Mouse (Mus musculus) midbrain, embryonic 14.5 days (tissue): ENCODE data around the gene Tnfrsf26. TPM values are rescaled to one million over a fixed set of nuclear protein-coding genes. Genes with fewer than 3 reads are reported as not detected.

Experiments used
- ATAC-seq: fragments of 200-750 bp; cut with Nextera tagmentation; 2 replicates; pipeline ENCODE4 v1.8.0; 2017; ENCODE audit warnings: moderate number of reproducible peaks, moderate library complexity; ENCODE audit not compliant: low FRiP score, low TSS enrichment
- DNase-seq: peaks from one replicate; pipeline ENCODE4 v3.0.0-alpha.2; 2015
- H3K27ac ChIP-seq: fragments of 300-500 bp; sonication (generic); replicated peaks from 2 replicates; pipeline ENCODE4 v1.5.1; 2014; ENCODE audit warnings: mild to moderate bottlenecking, low read depth, low read length, moderate library complexity
- H3K27me3 ChIP-seq: fragments of 300-500 bp; sonication (generic); 2 replicates; pipeline ENCODE4 v1.6.1; 2014; ENCODE audit warnings: low read length, control low read depth, mixed read lengths; ENCODE audit not compliant: control insufficient read depth, insufficient read depth
- H3K36me3 ChIP-seq: fragments of 300-500 bp; sonication (generic); 2 replicates; pipeline ENCODE4 v1.6.1; 2014; ENCODE audit warnings: low read length, control low read depth; ENCODE audit not compliant: control insufficient read depth, insufficient read depth
- H3K4me1 ChIP-seq: fragments of 300-500 bp; sonication (generic); 2 replicates; pipeline ENCODE4 v1.6.1; 2014; ENCODE audit warnings: mild to moderate bottlenecking, antibody characterized with exemption, low read length, control low read depth; ENCODE audit not compliant: control insufficient read depth, insufficient read depth
- H3K4me2 ChIP-seq: fragments of 300-500 bp; sonication (generic); 2 replicates; pipeline ENCODE4 v1.6.1; 2014; ENCODE audit warnings: mild to moderate bottlenecking, low read length, moderate library complexity
- H3K4me3 ChIP-seq: fragments of 300-500 bp; sonication (generic); replicated peaks from 2 replicates; pipeline ENCODE4 v1.5.1; 2014; ENCODE audit warnings: low read depth, low read length
- H3K9ac ChIP-seq: fragments of 300-500 bp; sonication (generic); replicated peaks from 2 replicates; pipeline ENCODE4 v1.6.1; 2014; ENCODE audit warnings: mild to moderate bottlenecking, low read length, moderate library complexity
- H3K9me3 ChIP-seq: fragments of 300-500 bp; sonication (generic); 2 replicates; pipeline ENCODE4 v1.6.1; 2016; ENCODE audit warnings: low read length, control low read depth, mixed read lengths; ENCODE audit not compliant: control insufficient read depth
- WGBS: fragments of 180-500 bp; shearing (Covaris S2); extraction: QIAGEN DNeasy Blood & Tissue Kit; methylation state at CpG from one replicate; pipeline ENCODE4 v1.1.7; 2014; 5-methylcytosine and 5-hydroxymethylcytosine counted together
- microRNA-seq: library from miRNA; unstranded; fragments of <30 nt; microRNA quantifications from one replicate; pipeline ENCODE4, GENCODE M21; 2016
- polyA plus RNA-seq: library from polyadenylated mRNA; unstranded; fragments of >200 nt; fragmentation: Nextera tagmentation; extraction: Ambion mirVana; gene quantifications from 2 replicates; pipeline ENCODE4 v1.2.1, GENCODE M21; 2014

The Tnfrsf26 gene
- polyA plus RNA-seq, 1 experiment from 2014 or later, result 0.21 TPM

DNA sequence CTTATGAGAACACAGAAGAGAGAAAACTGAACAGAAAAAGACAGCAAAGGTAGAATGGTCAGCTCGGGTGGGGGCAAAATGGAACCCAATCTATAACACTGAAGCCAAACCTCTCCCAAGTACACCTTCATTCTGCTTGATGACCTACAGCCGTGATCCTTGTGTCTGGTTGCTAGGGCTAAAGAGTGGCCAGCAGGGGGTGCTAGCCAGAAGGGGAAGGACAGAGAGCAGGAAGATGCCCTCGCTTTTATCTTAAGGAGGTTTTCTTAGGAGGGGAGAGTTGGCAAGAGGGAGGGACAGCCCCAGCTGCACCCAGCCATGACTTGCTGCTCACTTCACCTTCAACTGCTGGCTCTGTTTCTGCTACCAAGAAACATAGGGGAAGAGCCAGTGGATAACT is 44.6 kb downstream of the Tnfrsf26 start:
- Histone ChIP-seq H3K9ac (no peak overlapping the region), H3K9me3 (no peaks in the 10 kb centered on the region), H3K36me3 (peaks cover 86% of the 10 kb centered on the region), H3K27ac (no peak overlapping the region), H3K4me1 (no peaks in the 10 kb centered on the region), H3K4me3 (no peak overlapping the region), H3K27me3 (no peaks in the 10 kb centered on the region), H3K4me2 (no peak overlapping the region)
- peak; percentile 80 for DNase-seq
- 40% methylated on average over 3 of the region's 3 CpGs for WGBS
- ATAC-seq, result no peak

DNA sequence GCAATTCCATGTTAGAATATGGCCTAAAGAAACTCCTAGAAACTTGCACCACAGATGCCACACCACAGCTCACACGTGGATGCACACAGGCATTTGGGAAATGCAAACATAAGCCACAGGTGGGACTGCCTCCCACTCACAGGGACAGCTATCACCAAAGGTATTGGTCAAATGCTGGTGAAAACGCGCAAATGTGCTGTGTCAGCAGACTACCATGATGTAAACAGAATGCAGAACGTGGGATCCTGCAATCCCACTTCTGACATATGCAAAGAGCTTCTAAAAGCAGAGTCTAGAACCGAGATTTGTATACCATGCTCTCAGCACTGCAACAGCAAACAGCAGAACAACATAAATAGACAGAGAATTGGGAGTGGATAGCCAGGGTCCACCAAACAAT is 45.5 kb downstream of the Tnfrsf26 start:
- H3K27me3 ChIP-seq, result no peaks in the 10 kb centered on the region
- WGBS, result 92% methylated on average over 5 of the region's 5 CpGs
- H3K4me2 ChIP-seq, result no peak overlapping the region
- no peak overlapping the region for H3K9ac ChIP-seq
- peaks cover 86% of the 10 kb centered on the region for H3K36me3 ChIP-seq
- DNase-seq (no peak), ATAC-seq (no peak)
- no peaks in the 10 kb centered on the region for H3K9me3 ChIP-seq
- no peak overlapping the region for H3K4me3 ChIP-seq
- H3K27ac ChIP-seq, result no peak overlapping the region
- H3K4me1 ChIP-seq, result no peaks in the 10 kb centered on the region

DNA sequence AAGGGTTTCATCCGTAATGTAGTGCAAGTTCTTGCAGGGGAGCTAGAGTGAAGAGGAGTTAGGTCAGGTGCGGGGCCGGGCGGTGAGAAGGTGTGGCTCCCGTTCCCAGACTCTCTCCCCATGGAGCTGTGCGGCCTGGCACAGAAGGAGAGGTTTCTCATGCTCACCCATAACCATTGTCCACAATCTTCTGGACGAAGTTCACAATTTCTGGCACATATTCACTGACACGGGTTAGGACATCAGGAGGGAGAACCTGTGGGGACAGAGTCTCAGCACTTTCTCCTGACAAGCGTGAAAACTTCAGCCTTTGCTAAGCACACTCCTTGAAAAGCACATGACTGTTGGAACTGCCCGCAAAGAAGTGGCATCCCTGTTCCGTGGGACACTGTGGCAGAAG is 52.8 kb downstream of the Tnfrsf26 start:
- no peak overlapping the region for H3K4me2 ChIP-seq
- H3K9ac ChIP-seq, result no peak overlapping the region
- DNase-seq (no peak), ATAC-seq (no peak)
- H3K4me1 ChIP-seq, result no peaks in the 10 kb centered on the region
- peaks cover 96% of the 10 kb centered on the region for H3K36me3 ChIP-seq
- H3K4me3 ChIP-seq, result no peak overlapping the region
- 94% methylated on average over 11 of the region's 11 CpGs for WGBS
- no peaks in the 10 kb centered on the region for H3K27me3 ChIP-seq
- no peaks in the 10 kb centered on the region for H3K9me3 ChIP-seq
- no peak overlapping the region for H3K27ac ChIP-seq

DNA sequence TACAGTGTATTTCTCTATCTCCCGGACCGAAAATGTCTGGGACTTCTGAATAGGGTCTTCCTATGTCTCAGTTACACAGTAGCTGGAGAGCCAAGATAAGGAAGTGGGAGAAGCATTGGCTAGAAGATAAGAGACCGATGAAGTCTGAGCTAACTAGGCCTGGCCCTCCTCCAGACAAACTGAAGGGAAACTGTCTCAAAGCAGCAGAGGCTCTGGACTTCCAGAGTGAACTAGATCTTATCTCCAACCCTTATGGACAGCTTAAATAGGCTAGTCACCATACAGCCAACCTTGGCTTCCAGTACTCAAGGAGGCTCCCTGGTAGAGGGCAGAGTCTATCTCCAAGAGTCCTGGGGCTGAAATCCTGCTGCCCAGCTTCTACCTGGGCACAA is 62.9 kb downstream of the Tnfrsf26 start:
- DNase-seq (no peak), ATAC-seq (no peak)
- Histone ChIP-seq H3K9me3 (no peaks in the 10 kb centered on the region), H3K4me3 (no peak overlapping the region), H3K27ac (no peak overlapping the region), H3K4me1 (no peaks in the 10 kb centered on the region), H3K4me2 (no peak overlapping the region), H3K36me3 (peaks cover 94% of the 10 kb centered on the region), H3K9ac (no peak overlapping the region), H3K27me3 (no peaks in the 10 kb centered on the region)
- 95% methylated on average over 3 of the region's 3 CpGs for WGBS

GRCm38 (mm10) chr7:143565015-143565647 is 63.4 kb downstream of the Tnfrsf26 start:
- H3K9ac ChIP-seq, result no peak overlapping the region
- H3K36me3 ChIP-seq, result peaks cover 94% of the 10 kb centered on the region
- H3K27me3 ChIP-seq, result no peaks in the 10 kb centered on the region
- H3K4me1 ChIP-seq, result no peaks in the 10 kb centered on the region
- WGBS, result 95% methylated on average over 6 of the region's 6 CpGs
- H3K27ac ChIP-seq, result no peak overlapping the region
- ATAC-seq (no peak), DNase-seq (no peak)
- H3K4me2 ChIP-seq, result no peak overlapping the region
- no peak overlapping the region for H3K4me3 ChIP-seq
- no peaks in the 10 kb centered on the region for H3K9me3 ChIP-seq

- no peaks in the 10 kb centered on the region for H3K27me3 ChIP-seq
- H3K36me3 ChIP-seq, result peaks cover 94% of the 10 kb centered on the region
- no peak for ATAC-seq
Measured at GRCm38 (mm10) chr7:143563787-143564186, 64.7 kb downstream of the Tnfrsf26 start.

More at GRCm38 (mm10) chr7:143563787-143564186, 64.7 kb downstream of the Tnfrsf26 start:
- DNase-seq, result no peak
- H3K9ac ChIP-seq, result no peak overlapping the region
- H3K27ac ChIP-seq, result no peak overlapping the region
- 94% methylated on average over 5 of the region's 5 CpGs for WGBS
- no peaks in the 10 kb centered on the region for H3K4me1 ChIP-seq
- H3K4me2 ChIP-seq, result no peak overlapping the region
- H3K9me3 ChIP-seq, result no peaks in the 10 kb centered on the region
- H3K4me3 ChIP-seq, result no peak overlapping the region

Small RNA genes lying within 50 kb of the gene (microRNA-seq; reads per million reads assigned to microRNA genes)
- gene Mir7064, result 1.0 reads per million

Other genes with a start within 250 kb of the Tnfrsf26 start
- 271 and 417 TPM in 2 replicates for gene Cdkn1c, start 167.7 kb downstream of the Tnfrsf26 start, polyA plus RNA-seq
- 0.20 and 0.78 TPM in 2 replicates for gene Slc22a18, start 155.0 kb downstream of the Tnfrsf26 start, polyA plus RNA-seq
- gene Phlda2, start 125.6 kb downstream of the Tnfrsf26 start, polyA plus RNA-seq, result 0.45 TPM in 1 of 2 replicates, not detected in the other
- gene Nap1l4, start 79.6 kb downstream of the Tnfrsf26 start, polyA plus RNA-seq, result 174 and 226 TPM in 2 replicates
- 53.1 and 64.9 TPM in 2 replicates for gene Cars, start 28.6 kb downstream of the Tnfrsf26 start, polyA plus RNA-seq
- gene Tnfrsf22, start 20.9 kb upstream of the Tnfrsf26 start, polyA plus RNA-seq, result 4.3 and 5.5 TPM in 2 replicates
- 0.75 and 1.2 TPM in 2 replicates for gene Tnfrsf23, start 57.1 kb upstream of the Tnfrsf26 start, polyA plus RNA-seq
- gene Osbpl5, start 128.3 kb upstream of the Tnfrsf26 start, polyA plus RNA-seq, result 30.1 and 33.2 TPM in 2 replicates
- not detected in 2 replicates for gene Mrgprg, start 138.3 kb upstream of the Tnfrsf26 start, polyA plus RNA-seq
- gene Mrgpre, start 155.8 kb upstream of the Tnfrsf26 start, polyA plus RNA-seq, result 6.9 and 7.2 TPM in 2 replicates
- 6.5 and 7.1 TPM in 2 replicates for gene Nadsyn1, start 194.1 kb upstream of the Tnfrsf26 start, polyA plus RNA-seq
- 64.6 and 73.3 TPM in 2 replicates for gene Dhcr7, start 194.4 kb upstream of the Tnfrsf26 start, polyA plus RNA-seq
- gene Gm498, start 238.1 kb upstream of the Tnfrsf26 start, polyA plus RNA-seq, result not detected in 2 replicates